Mouse (Mus musculus) embryonic facial prominence, embryonic 14.5 days (tissue): ENCODE measurements around the gene Exosc6. TPM values are rescaled to one million over a fixed set of nuclear protein-coding genes. Genes with fewer than 3 reads are reported as not detected.

Source experiments
- ATAC-seq: fragments of 200-750 bp; cut with Nextera tagmentation; 2 replicates; pipeline ENCODE4 v1.8.0; 2017; ENCODE audit warnings: low read depth, moderate number of reproducible peaks, moderate TSS enrichment
- DNase-seq: peaks from one replicate; pipeline ENCODE4 v3.0.0-alpha.2; 2015; ENCODE audit warnings: low spot score
- H3K27ac ChIP-seq: fragments of 300-500 bp; sonication (generic); replicated peaks from 2 replicates; pipeline ENCODE4 v1.5.1; 2014; ENCODE audit warnings: low read depth, mild to moderate bottlenecking, low read length, moderate library complexity
- H3K27me3 ChIP-seq: fragments of 300-500 bp; sonication (generic); replicated peaks from 2 replicates; pipeline ENCODE4 v1.6.1; 2014; ENCODE audit warnings: low read length; ENCODE audit not compliant: control insufficient read depth, insufficient read depth
- H3K36me3 ChIP-seq: fragments of 300-500 bp; sonication (generic); 2 replicates; pipeline ENCODE4 v1.6.1; 2014; ENCODE audit warnings: low read length, mixed read lengths; ENCODE audit not compliant: control insufficient read depth, insufficient read depth
- H3K4me1 ChIP-seq: fragments of 300-500 bp; sonication (generic); 2 replicates; pipeline ENCODE4 v1.6.1; 2014; ENCODE audit warnings: antibody characterized with exemption, low read length; ENCODE audit not compliant: control insufficient read depth, insufficient read depth
- H3K4me2 ChIP-seq: fragments of 300-500 bp; sonication (generic); 2 replicates; pipeline ENCODE4 v1.6.1; 2014; ENCODE audit warnings: low read depth, mild to moderate bottlenecking, low read length, moderate library complexity, mixed read lengths
- H3K4me3 ChIP-seq: fragments of 300-500 bp; sonication (generic); 2 replicates; pipeline ENCODE4 v1.5.1; 2014; ENCODE audit warnings: low read depth, mild to moderate bottlenecking, low read length
- H3K9ac ChIP-seq: fragments of 300-500 bp; sonication (generic); 2 replicates; pipeline ENCODE4 v1.6.1; 2014; ENCODE audit warnings: low read depth, mild to moderate bottlenecking, low read length, moderate library complexity, mixed read lengths
- H3K9me3 ChIP-seq: fragments of 300-500 bp; sonication (generic); 2 replicates; pipeline ENCODE4 v1.6.1; 2016; ENCODE audit warnings: low read length; ENCODE audit not compliant: control insufficient read depth
- WGBS: fragments of 180-500 bp; shearing (Covaris S2); extraction: QIAGEN DNeasy Blood & Tissue Kit; methylation state at CpG from one replicate; pipeline ENCODE4 v1.1.7; 2014; 5-methylcytosine and 5-hydroxymethylcytosine counted together
- polyA plus RNA-seq: library from polyadenylated mRNA; unstranded; fragments of >200 nt; fragmentation: Nextera tagmentation; extraction: Ambion mirVana; gene quantifications from 2 replicates; pipeline ENCODE4 v1.2.1, GENCODE M21; 2014

Exosc6 gene
- polyA plus RNA-seq, 1 experiment from 2014 or later, result 13.1 TPM

DNA sequence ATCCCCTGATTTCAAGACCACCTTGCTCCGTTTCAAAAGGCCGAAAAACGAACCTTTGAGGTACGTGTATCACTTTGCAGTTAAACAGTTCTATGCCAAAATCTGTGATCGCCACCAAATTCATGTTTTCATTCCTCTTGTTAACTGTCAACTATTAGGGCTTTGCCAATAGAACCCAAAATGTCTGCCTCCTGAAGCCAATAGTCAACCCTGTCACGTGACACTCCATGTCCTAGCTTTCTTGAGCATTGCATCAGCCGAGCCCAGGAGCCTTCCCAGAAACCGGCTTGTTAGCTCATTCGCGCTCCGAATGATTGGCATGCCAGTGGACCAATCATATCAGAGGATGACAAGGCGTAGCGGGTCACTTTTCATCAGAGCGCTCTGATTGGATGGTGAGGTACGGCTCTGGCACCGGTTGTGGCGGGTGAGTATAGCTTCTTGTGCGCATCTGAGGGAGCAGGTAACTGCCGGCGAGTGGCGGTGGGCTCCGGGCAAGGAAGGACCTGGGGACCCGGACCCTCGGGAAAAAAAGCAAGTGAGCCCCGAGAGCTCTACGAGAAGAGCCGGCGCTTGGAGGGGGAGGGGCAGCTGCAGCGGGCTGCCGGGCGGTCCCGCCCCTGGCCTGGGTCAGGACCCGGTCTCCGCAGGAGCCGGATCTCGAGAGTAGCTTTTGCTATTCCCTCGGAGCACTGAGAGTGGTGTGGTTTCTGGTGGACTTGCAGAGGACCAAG lies 22.5 kb upstream of the Exosc6 start:
- Histone ChIP-seq H3K27ac (peak overlapping the region; percentile 50; the same call in 1 of the 2 replicates), H3K4me2 (peak overlapping the region; percentile 74), H3K4me1 (peaks cover 15% of the 10 kb centered on the region), H3K36me3 (peaks cover 25% of the 10 kb centered on the region), H3K4me3 (peak overlapping the region; percentile 63), H3K9me3 (no peaks in the 10 kb centered on the region), H3K9ac (peak overlapping the region; percentile 77), H3K27me3 (peaks cover 4% of the 10 kb centered on the region; the same call in 1 of the 2 replicates)
- 7% methylated on average over 35 of the region's 37 CpGs for WGBS
- ATAC-seq (peak; percentile 100), DNase-seq (peak; percentile 100)

DNA sequence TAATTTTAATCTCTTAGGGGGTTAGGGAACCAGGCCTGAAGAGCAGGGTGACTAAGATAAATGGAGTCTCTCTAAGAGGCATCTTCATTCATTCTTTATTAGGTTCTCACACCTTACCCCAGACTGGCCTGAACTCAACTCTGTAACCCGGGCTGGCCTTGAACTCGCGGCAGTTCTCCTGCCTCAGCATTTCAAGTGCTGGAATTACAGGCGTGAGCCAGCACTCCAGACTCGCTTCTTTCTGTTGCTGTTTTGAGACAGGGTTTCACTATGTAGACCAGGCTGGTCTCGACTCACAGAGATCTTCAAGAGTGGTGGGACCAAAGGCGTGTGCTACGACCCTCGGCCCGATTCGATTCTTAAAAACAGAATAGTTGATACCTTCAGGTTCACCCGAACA lies 21.9 kb upstream of the Exosc6 start:
- 21% methylated on average over 12 of the region's 12 CpGs for WGBS
- Histone ChIP-seq H3K4me1 (peaks cover 15% of the 10 kb centered on the region), H3K4me2 (peak overlapping the region; percentile 74), H3K9ac (peak overlapping the region; percentile 77), H3K4me3 (peak overlapping the region; percentile 63), H3K9me3 (no peaks in the 10 kb centered on the region), H3K27ac (peak overlapping the region; percentile 50; the same call in 1 of the 2 replicates), H3K27me3 (peaks cover 4% of the 10 kb centered on the region; the same call in 1 of the 2 replicates), H3K36me3 (peaks cover 31% of the 10 kb centered on the region)
- ATAC-seq (0 out of 2 replicates have a peak, but pooled peaks have one; percentile 0), DNase-seq (peak; percentile 15)

DNA sequence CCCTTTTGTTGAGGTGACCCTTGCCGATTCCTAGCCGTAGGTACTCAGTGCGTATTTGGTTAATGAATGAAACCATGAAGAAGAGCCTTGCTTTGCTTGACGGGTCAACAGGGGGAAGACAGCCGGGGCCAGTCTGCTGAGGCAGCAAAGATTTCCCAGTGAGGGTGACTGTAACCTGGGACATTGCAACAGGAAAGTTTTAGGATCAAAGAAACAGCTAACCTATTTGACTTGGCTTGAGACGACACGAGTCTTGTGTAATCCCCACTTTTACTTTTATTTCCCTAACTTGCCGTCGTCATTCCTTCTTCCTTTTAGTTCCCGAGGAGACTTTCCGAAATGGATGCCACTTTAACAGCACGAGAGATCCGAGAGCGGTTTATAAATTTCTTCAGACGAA lies 19.5 kb upstream of the Exosc6 start:
- no peak overlapping the region for H3K27ac ChIP-seq
- H3K27me3 ChIP-seq, result no peaks in the 10 kb centered on the region
- ATAC-seq (no peak), DNase-seq (no peak)
- 94% methylated on average over 15 of the region's 15 CpGs for WGBS
- H3K4me1 ChIP-seq, result peaks cover 15% of the 10 kb centered on the region
- no peak overlapping the region for H3K4me2 ChIP-seq
- H3K4me3 ChIP-seq, result no peak overlapping the region
- peaks cover 51% of the 10 kb centered on the region for H3K36me3 ChIP-seq
- H3K9me3 ChIP-seq, result no peaks in the 10 kb centered on the region
- H3K9ac ChIP-seq, result no peak overlapping the region

DNA sequence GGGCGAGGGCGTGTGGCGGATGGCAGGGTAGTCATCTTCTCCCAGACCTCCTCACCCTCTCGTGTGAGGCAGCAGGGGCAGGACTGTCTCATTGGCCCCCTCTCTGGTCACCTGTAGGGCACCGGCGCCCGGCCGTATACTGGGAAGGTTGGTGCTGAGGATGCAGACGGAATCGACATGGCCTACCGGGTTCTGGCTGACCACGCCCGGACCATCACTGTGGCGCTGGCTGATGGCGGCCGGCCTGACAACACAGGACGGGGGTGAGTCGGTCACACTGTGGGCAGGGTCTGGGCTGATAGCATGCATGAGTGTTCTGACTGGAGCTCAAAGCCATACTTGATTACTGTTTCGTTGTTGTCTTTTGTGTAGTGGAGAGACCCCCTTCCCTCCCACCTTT lies 13.6 kb upstream of the Exosc6 start:
- Histone ChIP-seq H3K9me3 (no peaks in the 10 kb centered on the region), H3K27me3 (no peaks in the 10 kb centered on the region), H3K27ac (no peak overlapping the region), H3K9ac (no peak overlapping the region), H3K4me2 (no peak overlapping the region), H3K36me3 (peaks cover 97% of the 10 kb centered on the region), H3K4me3 (no peak overlapping the region), H3K4me1 (no peaks in the 10 kb centered on the region)
- 97% methylated on average over 18 of the region's 19 CpGs for WGBS
- no peak for ATAC-seq
- DNase-seq, result no peak

DNA sequence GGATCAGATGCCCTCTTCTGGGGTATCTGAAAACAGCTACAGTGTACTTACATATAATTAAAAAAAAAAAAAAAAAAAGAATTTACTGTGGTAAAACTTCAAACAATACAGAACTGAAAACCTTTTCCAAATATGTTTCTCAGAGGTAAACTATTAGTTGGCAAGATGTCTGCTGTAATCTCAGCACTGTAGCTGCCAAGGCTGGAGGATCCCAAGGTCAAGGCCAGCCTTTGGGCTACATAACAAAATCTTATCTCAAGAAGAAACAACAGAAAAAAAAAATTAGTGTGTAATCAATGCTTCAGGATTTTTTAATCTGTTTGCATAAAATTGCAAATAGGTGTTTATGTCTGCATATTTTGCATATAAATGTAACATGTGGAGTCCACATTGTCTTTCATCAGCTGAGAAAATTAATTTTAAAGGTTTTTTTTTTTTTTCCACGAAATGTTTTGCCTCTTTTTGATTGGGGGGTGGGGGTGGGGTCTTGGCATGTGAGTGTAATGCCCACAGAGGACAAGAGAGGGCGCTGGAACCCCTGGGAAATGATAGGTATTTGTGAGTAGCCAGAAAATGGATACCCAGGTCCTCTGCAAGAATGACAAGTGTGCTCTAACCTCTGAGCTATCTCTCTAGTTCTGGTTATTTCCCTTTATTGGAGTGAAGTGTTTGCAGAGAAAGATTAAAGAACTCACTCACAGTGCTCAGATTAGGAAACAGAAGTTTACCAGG lies 12.0 kb upstream of the Exosc6 start:
- Histone ChIP-seq H3K36me3 (peaks cover 97% of the 10 kb centered on the region), H3K4me3 (no peak overlapping the region), H3K27me3 (no peaks in the 10 kb centered on the region), H3K4me1 (no peaks in the 10 kb centered on the region), H3K9ac (no peak overlapping the region), H3K9me3 (no peaks in the 10 kb centered on the region), H3K27ac (no peak overlapping the region), H3K4me2 (no peak overlapping the region)
- DNase-seq, result no peak
- 39% methylated on average over 2 of the region's 2 CpGs for WGBS
- no peak for ATAC-seq

DNA sequence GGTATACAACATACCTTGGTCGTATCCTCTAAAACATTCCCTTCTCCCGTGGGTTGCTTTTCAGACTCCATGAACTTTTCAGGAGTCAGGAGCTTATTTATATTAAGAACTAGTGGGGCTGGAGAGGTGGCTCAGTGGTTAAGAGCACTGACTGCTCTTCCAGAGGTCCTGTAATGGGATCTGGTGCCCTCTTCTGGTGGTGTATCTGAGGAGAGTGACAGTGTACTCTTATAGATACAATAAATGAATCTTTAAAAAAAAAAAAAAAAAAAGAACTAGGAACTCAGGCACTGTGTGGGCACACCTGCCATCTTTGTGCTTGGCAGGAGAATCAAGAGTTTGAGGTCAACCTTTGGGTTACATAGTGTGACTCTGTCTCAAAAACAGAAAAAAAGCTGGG lies 7.4 kb upstream of the Exosc6 start:
- H3K9me3 ChIP-seq, result no peaks in the 10 kb centered on the region
- ATAC-seq (no peak), DNase-seq (no peak)
- H3K4me3 ChIP-seq, result no peak overlapping the region
- H3K9ac ChIP-seq, result no peak overlapping the region
- H3K27me3 ChIP-seq, result no peaks in the 10 kb centered on the region
- WGBS, result 94% methylated on average over 2 of the region's 2 CpGs
- no peak overlapping the region for H3K4me2 ChIP-seq
- H3K4me1 ChIP-seq, result no peaks in the 10 kb centered on the region
- no peak overlapping the region for H3K27ac ChIP-seq
- H3K36me3 ChIP-seq, result peaks cover 100% of the 10 kb centered on the region

DNA sequence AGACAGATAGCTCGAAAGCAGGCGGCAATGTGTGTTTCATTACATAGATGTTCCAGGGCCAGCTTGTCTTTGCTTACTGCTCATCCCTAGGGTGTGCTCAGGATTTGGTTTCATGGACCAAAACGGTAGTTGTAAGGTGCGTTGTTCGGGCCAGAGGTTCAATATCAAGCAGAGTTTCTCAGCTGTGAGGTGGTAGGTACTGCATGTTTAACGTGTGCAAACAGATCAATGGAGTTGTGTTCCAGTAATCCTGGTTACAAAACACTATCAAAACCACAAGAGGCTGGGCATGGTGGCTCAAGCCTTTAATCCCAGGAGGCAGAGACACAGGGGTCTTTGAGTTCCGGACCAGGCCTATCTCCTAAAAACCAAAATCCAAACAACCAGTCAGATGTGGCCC lies 7.0 kb upstream of the Exosc6 start:
- WGBS, result 98% methylated on average over 7 of the region's 7 CpGs
- no peaks in the 10 kb centered on the region for H3K27me3 ChIP-seq
- no peak overlapping the region for H3K9ac ChIP-seq
- H3K36me3 ChIP-seq, result peaks cover 100% of the 10 kb centered on the region
- no peaks in the 10 kb centered on the region for H3K9me3 ChIP-seq
- no peak overlapping the region for H3K27ac ChIP-seq
- no peak overlapping the region for H3K4me3 ChIP-seq
- H3K4me1 ChIP-seq, result no peaks in the 10 kb centered on the region
- DNase-seq (no peak), ATAC-seq (no peak)
- H3K4me2 ChIP-seq, result no peak overlapping the region

DNA sequence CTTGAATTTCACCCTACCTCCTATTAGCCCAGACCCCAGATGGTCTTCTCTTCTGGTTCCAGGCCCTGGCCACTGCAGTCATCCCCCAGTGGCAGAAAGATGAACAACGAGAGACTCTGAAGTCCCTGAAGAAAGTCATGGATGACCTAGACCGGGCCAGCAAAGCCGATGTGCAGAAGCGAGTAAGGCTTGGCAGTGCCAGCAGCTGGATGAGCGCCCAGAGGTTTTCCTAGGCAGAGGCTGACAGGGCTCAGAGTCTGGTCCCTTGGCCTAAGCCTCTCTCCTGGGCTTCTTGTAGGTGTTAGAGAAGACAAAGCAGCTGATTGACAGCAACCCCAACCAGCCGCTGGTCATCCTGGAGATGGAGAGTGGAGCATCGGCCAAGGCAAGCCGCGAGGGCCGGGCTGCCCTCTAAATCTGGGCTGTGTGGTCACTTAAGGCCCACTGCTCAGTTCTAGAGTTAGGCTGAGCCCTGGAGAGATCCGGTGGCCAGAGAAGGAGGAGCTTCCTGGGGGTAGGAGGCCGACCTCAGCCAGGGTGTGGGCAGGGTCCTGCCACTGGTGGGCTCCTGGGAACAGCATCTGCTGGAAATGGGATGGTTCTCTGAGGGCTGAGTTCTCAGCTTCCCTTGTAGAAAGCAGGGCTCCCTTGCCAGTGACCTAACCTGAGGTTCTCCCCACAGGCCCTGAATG lies 2.2 kb upstream of the Exosc6 start:
- Histone ChIP-seq H3K9ac (no peak overlapping the region), H3K4me1 (peaks cover 8% of the 10 kb centered on the region), H3K36me3 (peaks cover 69% of the 10 kb centered on the region), H3K27ac (no peak overlapping the region), H3K27me3 (no peaks in the 10 kb centered on the region), H3K9me3 (no peaks in the 10 kb centered on the region), H3K4me3 (no peak overlapping the region), H3K4me2 (no peak overlapping the region)
- 91% methylated on average over 12 of the region's 12 CpGs for WGBS
- ATAC-seq (no peak), DNase-seq (no peak)
